Mouse (Mus musculus) hindbrain, embryonic 11.5 days (tissue): Measurements from ENCODE around the gene Cyfip2. TPM values are rescaled to one million over a fixed set of nuclear protein-coding genes. Genes with fewer than 3 reads are reported as not detected.
A peak's percentile ranks its signal among the peaks of the same experiment; 100 is the strongest.

ENCODE experiments used
- ATAC-seq: fragments of 200-750 bp; cut with Nextera tagmentation; 2 replicates; pipeline ENCODE4 v1.8.0; 2017; ENCODE audit warnings: mild to moderate bottlenecking, moderate TSS enrichment, moderate library complexity; ENCODE audit not compliant: low FRiP score
- DNase-seq: peaks from one replicate; pipeline ENCODE4 v3.0.0-alpha.2; 2015; ENCODE audit warnings: low spot score
- H3K27ac ChIP-seq: fragments of 300-500 bp; sonication (generic); 2 replicates; pipeline ENCODE4 v1.5.1; 2014; ENCODE audit warnings: mild to moderate bottlenecking, low read depth, low read length
- H3K27me3 ChIP-seq: fragments of 300-500 bp; sonication (generic); 2 replicates; pipeline ENCODE4 v1.6.1; 2014; ENCODE audit warnings: mild to moderate bottlenecking, low read length, moderate library complexity, mixed read lengths; ENCODE audit not compliant: control insufficient read depth, insufficient read depth
- H3K36me3 ChIP-seq: fragments of 300-500 bp; sonication (generic); 2 replicates; pipeline ENCODE4 v1.6.1; 2014; ENCODE audit warnings: mild to moderate bottlenecking, low read length, moderate library complexity, mixed read lengths; ENCODE audit not compliant: control insufficient read depth, insufficient read depth
- H3K4me1 ChIP-seq: fragments of 300-500 bp; sonication (generic); replicated peaks from 2 replicates; pipeline ENCODE4 v1.6.1; 2014; ENCODE audit warnings: low read length, mixed read lengths; ENCODE audit not compliant: control insufficient read depth, insufficient read depth
- H3K4me2 ChIP-seq: fragments of 300-500 bp; sonication (generic); replicated peaks from 2 replicates; pipeline ENCODE4 v1.6.1; 2014; ENCODE audit warnings: mild to moderate bottlenecking, low read depth, low read length
- H3K4me3 ChIP-seq: fragments of 300-500 bp; sonication (generic); 2 replicates; pipeline ENCODE4 v1.5.1; 2014; ENCODE audit warnings: low read depth, low read length
- H3K9ac ChIP-seq: fragments of 300-500 bp; sonication (generic); 2 replicates; pipeline ENCODE4 v1.6.1; 2014; ENCODE audit warnings: low read depth, low read length
- H3K9me3 ChIP-seq: fragments of 300-500 bp; sonication (generic); 2 replicates; pipeline ENCODE4 v1.6.1; 2016; ENCODE audit warnings: low read length; ENCODE audit not compliant: control insufficient read depth
- WGBS: fragments of 180-500 bp; shearing (Covaris S2); extraction: QIAGEN DNeasy Blood & Tissue Kit; methylation state at CpG from one replicate; pipeline ENCODE4 v1.1.7; 2014; 5-methylcytosine and 5-hydroxymethylcytosine counted together
- polyA plus RNA-seq: library from polyadenylated mRNA; unstranded; fragments of >200 nt; fragmentation: Nextera tagmentation; extraction: Ambion mirVana; gene quantifications from 2 replicates; pipeline ENCODE4 v1.2.1, GENCODE M21; 2014

Gene Cyfip2
- polyA plus RNA-seq, 1 experiment from 2014 or later = 60.0 TPM

DNA sequence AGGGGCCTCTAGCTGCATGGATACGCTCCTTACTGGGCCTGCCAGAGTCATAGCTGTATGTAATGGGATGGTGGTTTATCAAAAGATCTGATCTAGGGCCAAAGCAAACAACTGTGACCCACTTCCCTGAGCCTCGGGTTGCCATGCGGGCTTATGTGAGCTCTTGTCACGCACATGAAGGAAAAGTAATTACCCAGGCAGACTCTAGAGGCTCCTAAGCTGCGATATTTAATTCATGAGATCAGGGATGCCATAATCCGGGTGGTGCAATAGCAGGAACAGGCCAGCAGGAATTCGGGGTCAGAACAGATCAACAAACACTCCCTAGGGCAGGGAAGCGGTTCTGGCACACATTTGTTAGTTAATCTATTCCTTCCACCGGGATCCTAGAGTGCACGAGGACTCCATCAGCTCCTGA, 21.7 kb downstream of the Cyfip2 start:
- no peak overlapping the region for H3K4me3 ChIP-seq
- no peaks in the 10 kb centered on the region for H3K4me1 ChIP-seq
- H3K9me3 ChIP-seq = no peaks in the 10 kb centered on the region
- no peaks in the 10 kb centered on the region for H3K27me3 ChIP-seq
- DNase-seq (peak; percentile 51), ATAC-seq (peak; percentile 84)
- no peak overlapping the region for H3K4me2 ChIP-seq
- no peak overlapping the region for H3K9ac ChIP-seq
- H3K36me3 ChIP-seq = peaks cover 2% of the 10 kb centered on the region; the same call in 1 of the 2 replicates
- no peak overlapping the region for H3K27ac ChIP-seq
- 33% methylated on average over 10 of the region's 10 CpGs for WGBS

DNA sequence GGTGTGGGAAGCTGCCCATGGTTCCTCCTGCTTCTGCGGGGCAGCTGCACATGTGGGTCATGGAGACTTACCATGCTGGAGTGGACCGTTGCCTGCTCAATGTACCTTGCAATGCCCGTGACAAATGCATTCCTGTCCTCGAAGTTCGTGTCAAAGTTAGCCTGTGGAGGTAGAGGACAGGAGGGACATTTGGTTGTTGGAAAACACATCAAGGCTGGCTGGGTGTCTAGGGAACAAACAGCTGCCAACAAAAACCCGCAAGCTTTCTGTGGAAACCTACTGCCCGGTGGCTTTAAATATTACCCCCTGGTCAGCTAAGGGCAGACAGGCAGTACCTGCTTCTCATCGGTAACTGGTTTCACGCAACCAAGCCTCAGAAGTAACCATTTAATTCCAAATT, 23.1 kb downstream of the Cyfip2 start:
- Histone ChIP-seq H3K27ac (no peak overlapping the region), H3K9ac (no peak overlapping the region), H3K4me1 (no peaks in the 10 kb centered on the region), H3K27me3 (no peaks in the 10 kb centered on the region), H3K4me2 (no peak overlapping the region), H3K4me3 (no peak overlapping the region), H3K9me3 (no peaks in the 10 kb centered on the region), H3K36me3 (peaks cover 2% of the 10 kb centered on the region; the same call in 1 of the 2 replicates)
- DNase-seq = no peak
- WGBS = 85% methylated on average over 9 of the region's 9 CpGs
- ATAC-seq = no peak

DNA sequence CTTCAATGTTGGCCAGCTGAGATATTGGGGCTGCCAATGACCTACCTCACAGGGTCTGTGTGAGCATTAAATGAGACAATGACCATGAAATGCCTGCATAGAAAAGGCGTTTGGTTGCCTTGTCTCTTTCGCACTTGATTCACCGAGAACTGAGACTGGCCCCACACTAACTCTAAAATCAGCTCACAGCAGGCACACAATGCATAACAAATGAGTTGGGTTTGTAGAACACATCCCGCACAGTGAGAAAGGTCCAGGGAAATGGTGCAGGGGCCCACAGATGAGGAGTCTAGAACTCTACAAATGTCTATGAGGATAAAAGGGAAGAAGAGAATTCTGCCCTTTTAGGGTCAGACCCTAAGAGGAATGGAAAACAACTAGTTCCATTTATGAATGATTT, 23.6 kb downstream of the Cyfip2 start:
- Histone ChIP-seq H3K9ac (no peak overlapping the region), H3K4me2 (no peak overlapping the region), H3K4me3 (no peak overlapping the region), H3K4me1 (no peaks in the 10 kb centered on the region), H3K36me3 (peaks cover 2% of the 10 kb centered on the region; the same call in 1 of the 2 replicates), H3K9me3 (no peaks in the 10 kb centered on the region), H3K27ac (no peak overlapping the region), H3K27me3 (no peaks in the 10 kb centered on the region)
- DNase-seq (no peak), ATAC-seq (no peak)
- 45% methylated on average over 4 of the region's 4 CpGs for WGBS

DNA sequence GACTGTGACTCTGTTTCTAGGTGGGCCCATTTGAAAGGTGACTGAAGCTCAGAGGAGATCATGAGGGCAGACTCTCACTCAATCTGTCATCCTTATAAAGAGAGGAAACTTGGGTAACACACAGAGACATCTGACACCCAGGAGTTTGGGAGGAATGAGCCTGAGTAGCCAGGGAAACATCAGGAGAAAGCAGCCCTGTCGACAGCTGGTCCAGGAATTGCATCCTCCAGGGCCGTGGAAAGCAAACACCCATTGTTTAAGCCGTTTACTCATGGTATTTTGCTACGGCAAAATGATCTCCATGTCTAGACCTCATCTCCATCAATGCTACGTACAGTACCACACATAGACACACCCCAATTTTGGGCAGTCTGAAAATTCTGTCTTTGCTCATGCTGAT, 24.6 kb downstream of the Cyfip2 start:
- WGBS = 65% methylated on average over 5 of the region's 5 CpGs
- H3K27ac ChIP-seq = no peak overlapping the region
- no peaks in the 10 kb centered on the region for H3K4me1 ChIP-seq
- H3K27me3 ChIP-seq = no peaks in the 10 kb centered on the region
- no peak for ATAC-seq
- H3K4me3 ChIP-seq = no peak overlapping the region
- no peak for DNase-seq
- H3K36me3 ChIP-seq = peaks cover 2% of the 10 kb centered on the region; the same call in 1 of the 2 replicates
- no peaks in the 10 kb centered on the region for H3K9me3 ChIP-seq
- H3K4me2 ChIP-seq = no peak overlapping the region
- H3K9ac ChIP-seq = no peak overlapping the region

DNA sequence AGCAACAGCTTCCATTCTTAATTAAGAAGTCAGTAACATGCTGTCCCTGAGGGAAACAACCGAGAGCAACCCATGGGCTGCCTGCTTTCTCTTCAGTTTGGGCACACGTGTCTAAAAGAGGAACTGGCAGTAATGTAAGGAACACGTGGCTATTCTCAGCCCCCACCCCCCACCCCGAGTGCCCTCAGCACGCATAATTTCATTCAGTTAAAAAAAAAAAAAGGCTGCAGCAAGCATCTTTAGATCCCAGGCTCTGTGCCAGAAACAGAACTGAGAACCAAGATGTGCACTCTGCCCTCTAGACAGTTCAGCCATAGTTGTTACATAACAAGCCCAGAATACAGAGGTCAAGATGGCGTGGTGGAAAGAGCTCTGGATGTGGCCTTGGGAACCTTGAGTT, 25.9 kb downstream of the Cyfip2 start:
- H3K27ac ChIP-seq = no peak overlapping the region
- H3K9ac ChIP-seq = no peak overlapping the region
- no peak overlapping the region for H3K4me3 ChIP-seq
- H3K36me3 ChIP-seq = peaks cover 2% of the 10 kb centered on the region; the same call in 1 of the 2 replicates
- H3K27me3 ChIP-seq = no peaks in the 10 kb centered on the region
- no peak for ATAC-seq
- 69% methylated on average over 6 of the region's 6 CpGs for WGBS
- H3K4me2 ChIP-seq = no peak overlapping the region
- no peaks in the 10 kb centered on the region for H3K9me3 ChIP-seq
- no peak for DNase-seq
- H3K4me1 ChIP-seq = no peaks in the 10 kb centered on the region

DNA sequence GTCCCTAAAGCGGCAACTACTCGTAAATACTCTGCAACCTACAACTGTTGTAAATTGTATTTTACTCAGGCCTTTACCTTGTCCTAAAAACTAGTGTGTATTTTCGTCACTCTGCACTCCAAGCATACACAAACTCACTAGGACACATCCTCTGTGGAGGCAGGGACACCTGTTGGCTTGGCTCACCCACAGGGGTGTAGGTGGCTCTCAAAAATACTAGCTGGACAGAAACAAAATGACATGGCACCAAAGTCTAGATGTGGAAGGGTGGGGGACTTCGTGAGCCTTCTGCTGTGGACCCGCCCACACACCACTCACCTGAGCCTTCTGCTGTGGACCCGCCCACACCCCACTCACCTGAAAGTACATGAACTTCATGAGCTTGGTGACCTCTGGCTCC, 28.9 kb downstream of the Cyfip2 start:
- no peak for ATAC-seq
- no peak overlapping the region for H3K27ac ChIP-seq
- no peak overlapping the region for H3K4me3 ChIP-seq
- no peaks in the 10 kb centered on the region for H3K9me3 ChIP-seq
- no peaks in the 10 kb centered on the region for H3K36me3 ChIP-seq
- no peak for DNase-seq
- H3K4me1 ChIP-seq = no peaks in the 10 kb centered on the region
- no peak overlapping the region for H3K4me2 ChIP-seq
- no peak overlapping the region for H3K9ac ChIP-seq
- H3K27me3 ChIP-seq = no peaks in the 10 kb centered on the region
- WGBS = 91% methylated on average over 6 of the region's 6 CpGs

DNA sequence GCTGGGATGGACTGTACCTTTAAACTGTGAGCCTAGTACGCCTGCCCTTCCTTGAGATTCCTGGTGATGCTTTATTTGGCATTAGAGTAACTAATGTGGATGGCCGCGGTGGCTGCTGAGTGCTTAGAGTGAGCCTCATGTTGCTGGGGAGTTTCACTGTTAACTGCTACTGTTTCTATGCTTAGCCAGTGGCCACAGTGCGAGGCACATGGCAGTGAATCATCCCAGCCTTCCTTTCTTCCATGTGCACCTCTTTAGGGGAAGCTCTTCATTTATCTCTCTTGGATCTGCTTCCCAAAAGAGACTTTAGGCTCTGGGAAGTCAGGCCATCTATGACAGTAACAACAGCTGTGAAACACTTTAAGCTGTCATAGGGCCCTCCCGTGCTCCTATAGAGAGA, 30.0 kb downstream of the Cyfip2 start:
- 93% methylated on average over 5 of the region's 5 CpGs for WGBS
- H3K36me3 ChIP-seq = 0 out of 2 replicates have a peak, but pooled peaks cover 4% of the 10 kb centered on the region
- H3K9ac ChIP-seq = no peak overlapping the region
- H3K4me1 ChIP-seq = no peaks in the 10 kb centered on the region
- H3K27me3 ChIP-seq = no peaks in the 10 kb centered on the region
- no peak overlapping the region for H3K4me2 ChIP-seq
- DNase-seq (no peak), ATAC-seq (no peak)
- no peak overlapping the region for H3K4me3 ChIP-seq
- no peak overlapping the region for H3K27ac ChIP-seq
- no peaks in the 10 kb centered on the region for H3K9me3 ChIP-seq

DNA sequence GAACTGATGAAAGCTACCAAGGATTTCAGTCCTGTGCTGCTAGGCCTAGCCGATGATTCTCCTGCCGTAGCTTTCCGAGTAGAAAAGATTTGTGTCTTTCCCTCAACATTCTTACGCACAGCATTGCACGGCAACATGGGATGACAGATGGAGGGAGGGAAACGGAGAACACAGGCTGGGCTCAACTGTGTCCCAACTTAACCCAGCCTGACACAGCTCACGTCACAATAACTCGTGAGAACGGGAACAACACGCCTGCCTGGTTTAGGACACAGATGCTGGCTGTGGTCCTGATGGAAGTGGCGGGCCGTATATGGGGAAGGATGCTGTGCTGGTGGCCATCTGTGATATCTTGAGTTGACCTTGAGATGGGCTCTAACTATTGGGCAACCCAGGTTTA, 34.0 kb downstream of the Cyfip2 start:
- H3K27ac ChIP-seq = no peak overlapping the region
- H3K4me1 ChIP-seq = no peaks in the 10 kb centered on the region
- H3K27me3 ChIP-seq = no peaks in the 10 kb centered on the region
- DNase-seq (no peak), ATAC-seq (no peak)
- 88% methylated on average over 12 of the region's 12 CpGs for WGBS
- no peak overlapping the region for H3K4me2 ChIP-seq
- no peaks in the 10 kb centered on the region for H3K9me3 ChIP-seq
- H3K36me3 ChIP-seq = 0 out of 2 replicates have a peak, but pooled peaks cover 7% of the 10 kb centered on the region
- H3K9ac ChIP-seq = no peak overlapping the region
- H3K4me3 ChIP-seq = no peak overlapping the region

DNA sequence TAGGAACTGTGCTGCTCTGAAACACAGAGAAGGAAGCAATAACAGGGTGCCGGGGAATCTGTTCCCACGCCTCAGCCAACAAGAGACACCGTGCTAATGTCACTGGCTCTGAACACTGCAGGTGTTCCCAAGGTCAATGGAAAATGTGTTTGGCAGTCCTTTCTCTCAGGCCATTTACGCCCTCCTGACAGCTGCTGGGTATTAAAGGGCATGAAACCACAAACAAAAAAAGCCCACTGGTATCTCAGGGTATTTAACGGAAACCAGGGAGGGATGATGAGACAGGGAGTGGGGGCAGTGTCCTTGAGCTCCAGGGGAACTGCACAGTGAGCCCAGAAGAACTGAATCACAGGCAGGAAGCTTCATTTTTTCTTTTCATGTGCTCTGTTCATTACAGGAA, 34.5 kb downstream of the Cyfip2 start:
- no peak overlapping the region for H3K9ac ChIP-seq
- no peaks in the 10 kb centered on the region for H3K4me1 ChIP-seq
- no peaks in the 10 kb centered on the region for H3K27me3 ChIP-seq
- no peaks in the 10 kb centered on the region for H3K9me3 ChIP-seq
- WGBS = 66% methylated on average over 5 of the region's 5 CpGs
- no peak overlapping the region for H3K4me2 ChIP-seq
- DNase-seq = no peak
- H3K27ac ChIP-seq = no peak overlapping the region
- no peak overlapping the region for H3K4me3 ChIP-seq
- 0 out of 2 replicates have a peak, but pooled peaks cover 7% of the 10 kb centered on the region for H3K36me3 ChIP-seq
- ATAC-seq = no peak
